Mouse (Mus musculus) hindbrain, embryonic 13.5 days (tissue): ENCODE measurements around the gene Mrpl4. TPM values are rescaled to one million over a fixed set of nuclear protein-coding genes. Genes with fewer than 3 reads are reported as not detected.
A peak's percentile ranks its signal among the peaks of the same experiment; 100 is the strongest.

Experiments
- ATAC-seq: fragments of 200-750 bp; cut with Nextera tagmentation; 2 replicates; pipeline ENCODE4 v1.8.0; 2017; ENCODE audit warnings: moderate TSS enrichment; ENCODE audit not compliant: low FRiP score
- H3K27ac ChIP-seq: fragments of 300-500 bp; sonication (generic); 2 replicates; pipeline ENCODE4 v1.5.1; 2015; ENCODE audit warnings: inconsistent platforms, mild to moderate bottlenecking, moderate library complexity
- H3K27me3 ChIP-seq: fragments of 300-500 bp; sonication (generic); 2 replicates; pipeline ENCODE4 v1.6.1; 2015; ENCODE audit warnings: mild to moderate bottlenecking, inconsistent platforms
- H3K36me3 ChIP-seq: fragments of 300-500 bp; sonication (generic); 2 replicates; pipeline ENCODE4 v1.6.1; 2015; ENCODE audit warnings: mild to moderate bottlenecking, inconsistent platforms
- H3K4me1 ChIP-seq: fragments of 300-500 bp; sonication (generic); replicated peaks from 2 replicates; pipeline ENCODE4 v1.6.1; 2015; ENCODE audit warnings: inconsistent platforms
- H3K4me2 ChIP-seq: fragments of 300-500 bp; sonication (generic); 2 replicates; pipeline ENCODE4 v1.6.1; 2015; ENCODE audit warnings: inconsistent platforms, mild to moderate bottlenecking, moderate library complexity
- H3K4me3 ChIP-seq: fragments of 300-500 bp; sonication (generic); 2 replicates; pipeline ENCODE4 v1.5.1; 2015; ENCODE audit warnings: mild to moderate bottlenecking, inconsistent platforms
- H3K9ac ChIP-seq: fragments of 300-500 bp; sonication (generic); 2 replicates; pipeline ENCODE4 v1.6.1; 2015; ENCODE audit warnings: mild to moderate bottlenecking, inconsistent platforms
- H3K9me3 ChIP-seq: fragments of 300-500 bp; sonication (generic); 2 replicates; pipeline ENCODE4 v1.6.1; 2016; ENCODE audit warnings: inconsistent platforms
- WGBS: fragments of 180-500 bp; shearing (Covaris S2); methylation state at CpG from one replicate; pipeline ENCODE4 v1.1.7; 2015; 5-methylcytosine and 5-hydroxymethylcytosine counted together
- polyA plus RNA-seq: library from polyadenylated mRNA; unstranded; fragments of >200 nt; fragmentation: Nextera tagmentation; extraction: Ambion mirVana; gene quantifications from 2 replicates; pipeline ENCODE4 v1.2.1, GENCODE M21; 2015

The Mrpl4 gene
- polyA plus RNA-seq, 1 experiment from 2014 or later: 104 TPM

DNA sequence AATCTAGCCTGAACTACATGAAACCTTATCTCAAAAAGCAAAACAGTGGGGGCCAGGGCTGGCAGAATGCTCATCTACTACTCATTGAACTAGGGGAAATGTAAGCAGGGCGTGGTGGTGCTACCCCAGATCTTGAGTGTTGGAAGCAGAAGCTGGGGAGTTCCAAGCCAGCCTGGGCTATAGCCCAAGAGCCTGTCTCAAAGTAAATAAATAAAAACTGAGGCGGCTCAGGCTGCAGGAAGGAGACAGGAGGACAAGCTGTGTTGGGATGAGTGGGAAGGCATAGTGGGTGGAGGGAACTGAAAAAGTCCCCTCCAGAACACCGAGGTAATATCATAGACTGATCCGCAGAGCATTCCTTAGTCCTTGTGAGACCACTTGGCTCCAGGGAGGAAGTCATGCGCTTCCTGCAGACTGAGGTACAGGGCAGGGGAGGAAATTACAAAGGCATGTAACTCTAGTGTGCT lies 9.3 kb downstream of the Mrpl4 start:
- Histone ChIP-seq H3K4me2 (no peak overlapping the region), H3K4me1 (peaks cover 15% of the 10 kb centered on the region), H3K9ac (no peak overlapping the region), H3K9me3 (no peaks in the 10 kb centered on the region), H3K4me3 (no peak overlapping the region), H3K27ac (no peak overlapping the region), H3K27me3 (peaks cover 50% of the 10 kb centered on the region), H3K36me3 (peaks cover 29% of the 10 kb centered on the region)
- 68% methylated on average over 5 of the region's 5 CpGs for WGBS
- ATAC-seq: no peak

DNA sequence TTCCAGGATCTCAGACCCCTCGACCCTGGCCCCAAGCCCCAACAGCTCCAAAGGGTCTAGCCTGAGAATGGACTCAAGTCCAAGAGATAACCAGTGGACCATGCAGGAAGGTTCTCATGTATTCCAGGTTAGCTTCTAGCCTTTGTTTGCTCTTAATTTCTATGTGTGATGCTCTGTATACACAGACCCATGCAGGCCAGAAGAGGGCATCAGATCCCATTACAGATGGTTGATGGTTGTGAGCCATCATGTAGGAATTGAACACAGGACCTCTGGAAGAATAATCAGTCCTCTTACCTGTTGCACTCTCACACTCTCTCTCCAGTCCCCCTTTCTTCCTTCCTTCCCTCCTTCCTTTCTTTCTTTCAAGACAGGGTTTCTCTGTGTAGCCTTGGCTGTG lies 9.8 kb downstream of the Mrpl4 start:
- H3K9me3 ChIP-seq: no peaks in the 10 kb centered on the region
- peaks cover 55% of the 10 kb centered on the region for H3K27me3 ChIP-seq
- H3K4me2 ChIP-seq: no peak overlapping the region
- WGBS: 65% methylated on average over 1 of the region's 1 CpGs
- H3K36me3 ChIP-seq: peaks cover 24% of the 10 kb centered on the region
- no peak overlapping the region for H3K27ac ChIP-seq
- H3K4me3 ChIP-seq: no peak overlapping the region
- ATAC-seq: no peak
- H3K4me1 ChIP-seq: peaks cover 15% of the 10 kb centered on the region
- H3K9ac ChIP-seq: no peak overlapping the region

DNA sequence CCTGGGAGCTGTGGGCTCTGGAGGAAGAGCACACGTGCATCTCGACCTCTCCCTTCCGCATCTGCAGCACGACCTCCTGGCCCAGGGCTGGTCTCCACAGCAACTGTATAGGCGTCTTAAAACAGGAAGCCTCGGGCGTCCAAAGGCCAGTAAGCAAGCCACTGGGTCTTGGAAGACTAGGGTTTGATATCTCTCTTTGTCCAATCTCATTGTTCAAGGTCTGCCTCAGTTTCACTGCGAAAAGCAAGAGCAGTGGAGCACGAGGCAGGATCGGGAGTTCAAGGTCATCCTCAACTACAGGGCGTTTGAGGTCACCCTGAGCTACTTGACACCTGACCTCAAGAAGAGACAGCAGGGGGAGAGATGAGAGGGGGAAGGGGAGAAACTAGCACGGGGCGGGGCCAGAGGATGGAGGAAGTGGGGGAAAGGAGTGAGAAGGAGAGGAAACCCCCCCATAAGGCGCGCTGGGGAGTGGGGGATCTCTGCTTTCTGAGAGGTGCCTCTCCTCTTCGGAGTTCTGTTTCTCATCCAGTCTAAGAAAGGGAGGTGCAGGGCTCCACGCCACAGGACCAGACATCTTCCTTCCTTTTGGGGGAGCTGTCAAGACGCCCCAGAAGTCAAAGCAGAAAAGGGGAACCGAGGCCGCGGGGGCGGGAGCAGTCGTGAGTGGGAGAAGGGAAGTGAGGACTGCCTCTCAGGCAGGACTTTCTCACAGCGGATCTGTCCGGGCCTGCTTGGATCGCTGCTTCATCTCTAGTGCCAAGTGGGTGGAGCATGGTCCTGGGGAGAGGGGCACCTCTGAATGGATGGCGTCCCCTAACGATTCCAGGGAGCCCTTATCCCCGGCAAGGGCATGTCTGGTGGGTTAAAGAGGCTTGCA lies 12.4 kb downstream of the Mrpl4 start:
- no peak for ATAC-seq
- Histone ChIP-seq H3K4me1 (peaks cover 15% of the 10 kb centered on the region), H3K27ac (no peak overlapping the region), H3K36me3 (no peaks in the 10 kb centered on the region), H3K4me3 (peak overlapping the region; percentile 25), H3K4me2 (peak overlapping the region; percentile 45), H3K9ac (no peak overlapping the region), H3K9me3 (no peaks in the 10 kb centered on the region), H3K27me3 (peaks cover 76% of the 10 kb centered on the region)
- 3% methylated on average over 28 of the region's 29 CpGs for WGBS

DNA sequence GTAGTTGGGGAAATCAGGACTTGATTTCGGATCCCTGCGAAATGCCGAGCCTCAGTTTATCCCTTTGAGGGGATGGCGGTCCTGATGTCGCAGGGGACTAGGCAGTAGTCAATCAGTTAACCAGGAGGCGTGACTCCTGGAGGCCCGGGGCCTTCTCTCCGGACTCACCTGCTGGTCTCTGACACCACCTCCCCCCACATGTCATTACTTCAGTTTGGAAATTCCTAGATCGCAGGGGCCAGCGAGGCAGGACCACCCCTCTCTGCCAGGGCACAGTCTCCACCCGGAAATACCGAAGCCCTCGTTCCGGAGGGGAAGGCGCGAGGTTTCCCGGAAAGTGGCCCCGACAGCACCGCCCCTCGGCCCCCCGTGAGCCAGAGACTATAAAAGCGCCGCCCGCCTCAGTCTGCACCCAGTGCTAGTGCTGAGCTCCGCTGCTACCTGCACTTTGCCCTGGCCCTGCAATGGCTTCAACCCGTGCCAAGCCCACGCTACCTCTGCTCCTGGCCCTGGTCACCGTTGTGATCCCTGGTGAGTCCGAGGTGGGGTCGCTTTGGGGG lies 13.1 kb downstream of the Mrpl4 start, which contains the start of gene Icam1:
Icam1 (plus strand) TSS at position 415 of the 560 bp plus-strand sequence.
- Histone ChIP-seq H3K36me3 (no peaks in the 10 kb centered on the region), H3K4me2 (peak within 1 kb of the TSS; percentile 45), H3K4me1 (peaks cover 15% of the 10 kb centered on the region), H3K9ac (peak within 1 kb of the TSS; percentile 58; the same call in 1 of the 2 replicates), H3K27ac (no peak within 1 kb of the TSS), H3K4me3 (peak within 1 kb of the TSS; percentile 25), H3K9me3 (no peaks in the 10 kb centered on the region), H3K27me3 (peaks cover 76% of the 10 kb centered on the region)
- ATAC-seq: peak; percentile 21; the same call in 1 of the 2 replicates
- WGBS: under 1% methylated on average over 30 of the region's 30 CpGs

DNA sequence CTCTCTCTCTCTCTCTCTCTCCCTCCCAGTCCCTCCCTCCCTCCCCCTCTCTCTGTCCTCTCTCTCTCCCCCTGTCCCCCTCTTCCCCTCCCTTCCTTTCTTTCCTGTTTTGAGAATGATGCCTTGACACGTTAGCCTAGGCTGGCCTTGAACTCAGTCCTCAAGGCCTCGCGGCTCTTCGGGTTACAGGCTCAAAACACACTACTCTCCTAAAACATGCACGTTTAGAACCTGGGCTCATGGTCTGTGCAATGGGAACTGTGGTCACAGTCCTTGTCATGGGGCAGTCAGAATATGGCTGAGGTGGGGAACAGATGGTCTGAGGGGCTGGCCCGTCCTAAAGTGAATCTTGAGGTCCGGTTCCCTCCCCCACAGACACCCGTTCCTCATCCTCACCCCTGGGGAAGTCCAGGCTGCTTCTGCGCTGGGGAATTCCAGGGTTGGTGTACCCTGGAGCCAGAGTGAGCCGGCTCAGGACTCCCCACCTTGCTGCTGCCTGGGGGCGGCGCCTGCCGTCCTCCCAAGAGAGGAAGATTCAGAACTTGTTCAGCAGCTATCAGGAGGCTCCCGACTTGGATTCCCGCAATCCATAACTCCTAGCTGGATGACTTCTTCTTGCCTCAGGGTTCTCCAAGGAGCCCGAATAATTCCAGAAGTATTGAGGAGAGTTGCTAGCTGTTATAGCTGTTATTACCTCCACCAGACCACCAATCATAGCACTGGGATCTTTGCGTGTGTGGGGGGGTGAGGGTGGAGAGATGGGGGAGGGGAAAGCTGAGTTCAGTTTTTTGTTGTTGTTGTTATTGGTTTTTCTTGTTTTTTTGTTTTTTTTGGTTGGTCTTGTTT lies 14.0 kb downstream of the Mrpl4 start:
- Histone ChIP-seq H3K27me3 (peaks cover 84% of the 10 kb centered on the region), H3K36me3 (no peaks in the 10 kb centered on the region), H3K4me2 (peak overlapping the region; percentile 13; the same call in 1 of the 2 replicates), H3K4me1 (peaks cover 15% of the 10 kb centered on the region), H3K27ac (no peak overlapping the region), H3K4me3 (peak overlapping the region; percentile 25; the same call in 1 of the 2 replicates), H3K9ac (no peak overlapping the region), H3K9me3 (no peaks in the 10 kb centered on the region)
- 8% methylated on average over 16 of the region's 17 CpGs for WGBS
- ATAC-seq: no peak

DNA sequence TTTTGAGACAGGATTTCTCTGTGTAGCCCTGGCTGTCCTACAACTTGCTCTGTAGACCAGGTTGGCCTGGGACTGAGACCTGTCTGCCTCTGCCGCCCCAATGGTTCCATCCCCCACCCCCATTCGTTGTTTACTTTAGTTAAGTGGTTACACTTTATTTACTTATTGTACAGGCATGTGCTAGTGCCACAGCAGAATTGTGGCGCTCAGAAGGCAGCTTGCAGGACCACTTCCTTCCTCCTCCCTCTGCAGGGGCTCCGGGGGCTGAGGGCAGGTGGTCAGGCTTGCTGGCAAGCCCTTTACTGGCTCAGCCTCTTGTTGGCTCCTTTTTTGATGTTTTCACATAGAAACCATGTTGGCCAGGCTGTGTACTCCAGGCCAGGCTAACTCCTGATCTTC lies 14.6 kb downstream of the Mrpl4 start:
- Histone ChIP-seq H3K36me3 (no peaks in the 10 kb centered on the region), H3K9ac (no peak overlapping the region), H3K4me2 (no peak overlapping the region), H3K9me3 (no peaks in the 10 kb centered on the region), H3K27me3 (peaks cover 87% of the 10 kb centered on the region), H3K4me3 (0 out of 2 replicates have a peak overlapping the region, but pooled peaks have one; percentile 8), H3K4me1 (peaks cover 15% of the 10 kb centered on the region), H3K27ac (no peak overlapping the region)
- WGBS: 39% methylated on average over 4 of the region's 4 CpGs
- ATAC-seq: no peak

DNA sequence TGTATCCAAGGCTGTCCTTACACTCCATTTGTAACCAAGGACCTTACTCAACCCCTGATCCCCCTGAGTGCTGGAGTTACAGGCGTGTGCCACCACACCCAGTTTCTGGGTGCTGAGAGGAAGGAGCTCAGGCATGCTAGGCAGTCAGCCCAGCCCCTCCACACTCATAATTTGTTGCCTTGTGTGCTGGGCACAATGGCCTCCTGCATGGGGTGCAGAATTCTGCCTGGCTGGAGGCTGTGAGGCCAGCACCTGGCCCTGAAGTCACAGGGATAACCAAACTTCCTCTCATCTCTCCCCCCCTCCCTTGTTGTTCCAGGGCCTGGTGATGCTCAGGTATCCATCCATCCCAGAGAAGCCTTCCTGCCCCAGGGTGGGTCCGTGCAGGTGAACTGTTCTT lies 16.1 kb downstream of the Mrpl4 start:
- no peaks in the 10 kb centered on the region for H3K36me3 ChIP-seq
- no peak overlapping the region for H3K27ac ChIP-seq
- WGBS: 92% methylated on average over 2 of the region's 2 CpGs
- H3K9me3 ChIP-seq: no peaks in the 10 kb centered on the region
- no peak overlapping the region for H3K9ac ChIP-seq
- peaks cover 73% of the 10 kb centered on the region for H3K27me3 ChIP-seq
- ATAC-seq: no peak
- H3K4me2 ChIP-seq: no peak overlapping the region
- no peak overlapping the region for H3K4me3 ChIP-seq
- peaks cover 15% of the 10 kb centered on the region for H3K4me1 ChIP-seq

DNA sequence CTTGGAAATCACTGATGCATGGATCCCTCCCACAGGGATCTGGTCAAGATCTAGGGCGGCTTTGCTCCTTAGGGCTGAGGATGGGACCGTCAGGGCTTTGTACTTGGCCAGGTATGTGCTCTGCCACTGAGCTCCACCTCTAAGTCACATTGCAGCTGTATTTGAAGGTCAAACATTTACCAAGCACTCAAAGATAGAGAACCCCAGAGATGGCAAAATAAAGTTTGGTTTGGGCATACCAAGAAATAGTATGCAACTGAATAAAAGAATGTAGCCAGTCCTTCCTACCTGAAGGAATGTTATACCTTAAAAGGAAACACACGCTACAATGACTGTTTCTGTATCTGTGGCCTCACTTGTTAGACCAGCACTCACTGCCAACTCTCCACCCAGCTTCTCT lies 18.8 kb downstream of the Mrpl4 start:
- Histone ChIP-seq H3K9ac (no peak overlapping the region), H3K4me2 (no peak overlapping the region), H3K27me3 (peaks cover 58% of the 10 kb centered on the region), H3K27ac (no peak overlapping the region), H3K36me3 (no peaks in the 10 kb centered on the region), H3K4me3 (no peak overlapping the region), H3K4me1 (no peaks in the 10 kb centered on the region), H3K9me3 (no peaks in the 10 kb centered on the region)
- no peak for ATAC-seq
- WGBS: 75% methylated on average over 3 of the region's 3 CpGs

DNA sequence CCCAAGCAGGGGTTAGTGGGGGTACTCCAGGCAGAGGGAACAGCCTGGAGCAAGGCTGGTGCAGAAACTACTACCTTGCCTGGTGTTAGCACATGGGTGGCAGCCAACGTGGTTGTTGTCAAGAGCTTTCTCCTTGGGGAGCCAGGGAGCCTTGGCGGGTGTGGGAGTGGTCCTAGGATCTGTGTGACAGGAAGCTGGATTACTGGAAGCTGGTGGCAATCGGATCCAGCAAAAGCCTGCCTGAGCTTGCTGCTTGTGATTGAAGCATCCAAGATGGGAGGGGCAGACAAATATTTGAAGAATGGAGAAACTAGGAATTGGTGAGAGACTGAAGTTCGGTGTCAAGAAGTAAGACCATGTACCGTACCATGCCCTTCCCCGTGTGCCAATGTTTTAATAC lies 19.8 kb downstream of the Mrpl4 start:
- no peak overlapping the region for H3K27ac ChIP-seq
- H3K4me1 ChIP-seq: 0 out of 2 replicates have a peak, but pooled peaks cover under 1% of the 10 kb centered on the region
- WGBS: 65% methylated on average over 6 of the region's 6 CpGs
- no peak overlapping the region for H3K4me3 ChIP-seq
- H3K36me3 ChIP-seq: no peaks in the 10 kb centered on the region
- H3K9ac ChIP-seq: no peak overlapping the region
- no peak for ATAC-seq
- H3K4me2 ChIP-seq: no peak overlapping the region
- peaks cover 58% of the 10 kb centered on the region for H3K27me3 ChIP-seq
- no peaks in the 10 kb centered on the region for H3K9me3 ChIP-seq

DNA sequence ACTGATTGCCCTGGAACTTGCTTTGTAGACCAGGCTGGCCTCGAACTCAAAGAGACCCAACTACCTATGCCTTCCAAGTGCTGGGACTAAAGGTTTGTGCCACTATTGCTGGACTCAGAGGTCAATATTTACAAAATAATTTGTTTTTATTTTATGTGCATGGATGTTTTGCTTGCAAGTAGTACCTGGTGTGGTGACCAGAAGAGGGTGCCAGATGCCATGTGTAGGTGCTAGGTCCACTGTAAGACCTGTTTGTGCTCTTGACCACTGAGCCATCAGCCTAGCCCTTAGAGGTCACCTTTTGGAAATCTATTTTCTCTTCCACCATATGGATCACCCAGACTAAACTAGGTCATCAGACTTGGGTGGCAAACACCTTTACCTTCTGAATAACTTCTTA lies 20.2 kb downstream of the Mrpl4 start:
- H3K36me3 ChIP-seq: no peaks in the 10 kb centered on the region
- H3K4me1 ChIP-seq: 0 out of 2 replicates have a peak, but pooled peaks cover 4% of the 10 kb centered on the region
- WGBS: 78% methylated on average over 1 of the region's 1 CpGs
- H3K27me3 ChIP-seq: peaks cover 58% of the 10 kb centered on the region
- no peak overlapping the region for H3K4me3 ChIP-seq
- ATAC-seq: no peak
- H3K9me3 ChIP-seq: no peaks in the 10 kb centered on the region
- H3K27ac ChIP-seq: no peak overlapping the region
- H3K4me2 ChIP-seq: no peak overlapping the region
- H3K9ac ChIP-seq: no peak overlapping the region

DNA sequence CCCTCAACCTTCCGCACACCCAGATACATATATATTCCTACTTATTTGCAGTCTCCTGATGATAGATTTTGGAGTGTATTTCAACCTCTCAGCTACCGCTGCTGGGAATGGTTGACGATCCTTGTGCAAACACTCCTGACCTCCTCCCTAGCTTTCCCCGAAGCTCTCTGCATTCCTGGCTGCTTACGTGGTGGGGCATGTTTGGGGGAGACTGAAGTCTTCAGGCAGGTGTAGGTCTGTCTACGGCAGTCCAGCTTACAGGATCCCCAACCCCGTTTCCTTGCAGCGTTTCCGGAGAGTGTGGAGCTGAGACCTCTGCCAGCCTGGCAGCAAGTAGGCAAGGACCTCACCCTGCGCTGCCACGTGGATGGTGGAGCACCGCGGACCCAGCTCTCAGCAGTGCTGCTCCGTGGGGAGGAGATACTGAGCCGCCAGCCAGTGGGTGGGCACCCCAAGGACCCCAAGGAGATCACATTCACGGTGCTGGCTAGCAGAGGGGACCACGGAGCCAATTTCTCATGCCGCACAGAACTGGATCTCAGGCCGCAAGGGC lies 22.8 kb downstream of the Mrpl4 start:
- WGBS: 71% methylated on average over 19 of the region's 19 CpGs
- no peak for ATAC-seq
- Histone ChIP-seq H3K9ac (no peak overlapping the region), H3K9me3 (no peaks in the 10 kb centered on the region), H3K4me3 (no peak overlapping the region), H3K27ac (no peak overlapping the region), H3K4me2 (no peak overlapping the region), H3K4me1 (peaks cover 17% of the 10 kb centered on the region), H3K27me3 (peaks cover 66% of the 10 kb centered on the region), H3K36me3 (no peaks in the 10 kb centered on the region)

DNA sequence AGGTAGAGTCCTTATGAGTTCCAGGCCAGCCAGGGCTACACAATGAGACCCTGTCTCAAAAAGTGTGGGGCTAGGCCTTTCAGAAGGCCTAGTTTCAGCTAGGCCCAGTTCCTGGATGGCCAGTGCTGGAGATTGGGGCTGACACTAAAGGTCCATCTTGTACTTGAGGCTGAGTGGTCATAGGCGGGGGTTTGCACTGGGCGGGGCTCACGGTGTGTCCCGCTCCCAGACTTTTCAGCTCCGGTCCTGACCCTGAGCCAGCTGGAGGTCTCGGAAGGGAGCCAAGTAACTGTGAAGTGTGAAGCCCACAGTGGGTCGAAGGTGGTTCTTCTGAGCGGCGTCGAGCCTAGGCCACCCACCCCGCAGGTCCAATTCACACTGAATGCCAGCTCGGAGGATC lies 24.3 kb downstream of the Mrpl4 start:
- Histone ChIP-seq H3K36me3 (no peaks in the 10 kb centered on the region), H3K9me3 (no peaks in the 10 kb centered on the region), H3K4me2 (no peak overlapping the region), H3K4me3 (no peak overlapping the region), H3K27me3 (peaks cover 71% of the 10 kb centered on the region), H3K27ac (no peak overlapping the region), H3K4me1 (peaks cover 31% of the 10 kb centered on the region), H3K9ac (no peak overlapping the region)
- ATAC-seq: no peak
- 86% methylated on average over 12 of the region's 12 CpGs for WGBS
